ENCODE assay signal across 27 mouse cellular contexts in genomic region chr1:73684166-73684565, GRCm38 (mm10).
DNase-seq lines count a peak whose midpoint lies in the region; ATAC-seq and TF ChIP-seq lines count a peak whose summit lies in the region.
"Had no signal": no experiment of that assay in that cellular context is flagged by ENCODE, and none has a peak within 500 bp of the region (broad histone marks: within the 10 kb centered on the region; RNA-seq: fewer than 3 reads in every experiment).

No protein-coding gene starts in this region.

- no peak overlapping the region for H3K4me3 ChIP-seq in kidney, embryonic 16.5 days (ENCODE audit: low read length)
- no peak overlapping the region for H3K4me3 ChIP-seq in lung, embryonic 16.5 days (ENCODE audit: low read length)
- H3K4me3 ChIP-seq in lung, adult 2 months (replicated peaks; ENCODE audit: extremely low read depth, low read depth, low read length) = no peak overlapping the region
- no peak overlapping the region for H3K4me3 ChIP-seq in stomach, embryonic 15.5 days (replicated peaks)
- H3K4me3 ChIP-seq in heart, embryonic 11.5 days (ENCODE audit: low read depth, low read length) = no peak overlapping the region
- H3K4me3 ChIP-seq: embryonic facial prominence, embryonic 12.5 days; heart, embryonic 15.5 days; limb, embryonic 13.5 days; midbrain, embryonic 10.5 days; myocyte; neural tube, embryonic 12.5 days had no signal

- no peak for DNase-seq in kidney, postnatal 36 days
- DNase-seq in lung, adult 2 months = no peak
- no peak for DNase-seq in urinary bladder, postnatal 14 days (ENCODE audit: low spot score)
- DNase-seq: adrenal gland, postnatal 14 days; cerebellum, adult 11 months; cerebellum, adult 9-11 months; embryo, embryonic 11 days; gastrocnemius, postnatal 14 days; kidney, adult 18-20 months; kidney, postnatal 14 days; lung, postnatal 10 days; thymus, adult 18-20 months; thymus, postnatal 25 days had no signal

- no peak overlapping the region for H3K9ac ChIP-seq in kidney, embryonic 16.5 days (replicated peaks; ENCODE audit: low read length)
- H3K9ac ChIP-seq in lung, embryonic 16.5 days (ENCODE audit: low read length) = no peak overlapping the region
- H3K9ac ChIP-seq in stomach, embryonic 15.5 days = no peak overlapping the region
- H3K9ac ChIP-seq in heart, embryonic 11.5 days (ENCODE audit: low read depth, low read length) = no peak overlapping the region
- H3K9ac ChIP-seq: embryonic facial prominence, embryonic 12.5 days; heart, embryonic 15.5 days; limb, embryonic 13.5 days; liver, embryonic 14.5 days; neural tube, embryonic 12.5 days had no signal

- H3K27me3 ChIP-seq in kidney, embryonic 16.5 days (ENCODE audit: insufficient read depth, low read length) = no peaks in the 10 kb centered on the region
- H3K27me3 ChIP-seq in lung, embryonic 16.5 days (ENCODE audit: control insufficient read depth, insufficient read depth, low read depth, low read length) = no peaks in the 10 kb centered on the region
- no peaks in the 10 kb centered on the region for H3K27me3 ChIP-seq in stomach, embryonic 15.5 days (replicated peaks)
- H3K27me3 ChIP-seq in heart, embryonic 11.5 days (ENCODE audit: control insufficient read depth, insufficient read depth, low read length) = no peaks in the 10 kb centered on the region
- H3K27me3 ChIP-seq: embryonic facial prominence, embryonic 12.5 days; heart, embryonic 15.5 days; limb, embryonic 13.5 days; neural tube, embryonic 12.5 days had no signal

- TF ChIP-seq POLR2A in lung, adult 2 months (IDR thresholded peaks at IDR 0.05; ENCODE audit: borderline replicate concordance, extremely low read depth, low read depth, low read length) = no peak

- H3K36me3 ChIP-seq in kidney, embryonic 16.5 days (ENCODE audit: insufficient read depth, low read length) = no peaks in the 10 kb centered on the region
- H3K36me3 ChIP-seq in lung, embryonic 16.5 days (ENCODE audit: control insufficient read depth, insufficient read depth, low read length) = no peaks in the 10 kb centered on the region
- no peaks in the 10 kb centered on the region for H3K36me3 ChIP-seq in stomach, embryonic 15.5 days
- H3K36me3 ChIP-seq in heart, embryonic 11.5 days (ENCODE audit: control insufficient read depth, insufficient read depth, low read length) = no peaks in the 10 kb centered on the region
- H3K36me3 ChIP-seq: embryonic facial prominence, embryonic 12.5 days; heart, embryonic 15.5 days; limb, embryonic 13.5 days; midbrain, embryonic 10.5 days; neural tube, embryonic 12.5 days had no signal

- H3K27ac ChIP-seq in kidney, embryonic 16.5 days (ENCODE audit: low read length) = peak overlapping the region; percentile 45; the same call in 1 of the 2 replicates
- peak overlapping the region; percentile 45; the same call in 1 of the 2 replicates for H3K27ac ChIP-seq in lung, embryonic 16.5 days (ENCODE audit: low read length)
- peak overlapping the region; percentile 59 for H3K27ac ChIP-seq in stomach, embryonic 15.5 days
- no peak overlapping the region for H3K27ac ChIP-seq in heart, embryonic 11.5 days (ENCODE audit: low read depth, low read length)
- H3K27ac ChIP-seq: embryonic facial prominence, embryonic 12.5 days; heart, embryonic 15.5 days; limb, embryonic 13.5 days; liver, embryonic 14.5 days; midbrain, embryonic 10.5 days; neural tube, embryonic 12.5 days had no signal

- ATAC-seq in kidney, embryonic 16.5 days (ENCODE audit: low FRiP score, low TSS enrichment) = no peak
- no peak for ATAC-seq in lung, embryonic 16.5 days (ENCODE audit: low read depth)
- peak; percentile 54; the same call in 1 of the 2 replicates for ATAC-seq in stomach, embryonic 15.5 days (ENCODE audit: insufficient read depth, low FRiP score, low read depth)
- no peak for ATAC-seq in heart, embryonic 11.5 days (replicated peaks; ENCODE audit: insufficient number of reproducible peaks, low FRiP score, low TSS enrichment)
- ATAC-seq: CD4-positive, CD25-positive, alpha-beta regulatory T cell, adult 4 months; forebrain, embryonic 14.5 days; hindbrain, embryonic 16.5 days had no signal

- H3K9me3 ChIP-seq in kidney, embryonic 16.5 days (ENCODE audit: low read length) = no peaks in the 10 kb centered on the region; the same call in 1 of the 2 replicates
- H3K9me3 ChIP-seq in lung, embryonic 16.5 days (ENCODE audit: control insufficient read depth, low read length) = no peaks in the 10 kb centered on the region
- H3K9me3 ChIP-seq in stomach, embryonic 15.5 days = no peaks in the 10 kb centered on the region
- H3K9me3 ChIP-seq in heart, embryonic 11.5 days (replicated peaks; ENCODE audit: control insufficient read depth, low read length) = no peaks in the 10 kb centered on the region
- H3K9me3 ChIP-seq: embryonic facial prominence, embryonic 12.5 days; heart, embryonic 15.5 days; limb, embryonic 13.5 days; midbrain, embryonic 10.5 days; neural tube, embryonic 12.5 days had no signal

- H3K4me2 ChIP-seq in kidney, embryonic 16.5 days (replicated peaks; ENCODE audit: low read depth, low read length) = no peak overlapping the region
- no peak overlapping the region for H3K4me2 ChIP-seq in lung, embryonic 16.5 days (ENCODE audit: low read depth, low read length)
- no peak overlapping the region; the same call in 1 of the 2 replicates for H3K4me2 ChIP-seq in stomach, embryonic 15.5 days
- no peak overlapping the region for H3K4me2 ChIP-seq in heart, embryonic 11.5 days
- H3K4me2 ChIP-seq: embryonic facial prominence, embryonic 12.5 days; heart, embryonic 15.5 days; limb, embryonic 13.5 days; neural tube, embryonic 12.5 days had no signal

- 94% methylated on average over 5 of the region's 5 CpGs for WGBS in kidney, embryonic 16.5 days
- WGBS in lung, embryonic 16.5 days = 60% methylated on average over 5 of the region's 5 CpGs
- WGBS in lung, adult 2 months = 64% methylated on average over 5 of the region's 5 CpGs
- 68% methylated on average over 5 of the region's 5 CpGs for WGBS in stomach, embryonic 15.5 days
- 86% methylated on average over 5 of the region's 5 CpGs for WGBS in heart, embryonic 11.5 days (ENCODE audit: insufficient replicate concordance)

- H3K4me1 ChIP-seq in kidney, embryonic 16.5 days (ENCODE audit: insufficient read depth, low read length) = peaks cover 14% of the 10 kb centered on the region
- peaks cover 7% of the 10 kb centered on the region; the same call in 1 of the 2 replicates for H3K4me1 ChIP-seq in lung, embryonic 16.5 days (replicated peaks; ENCODE audit: control insufficient read depth, insufficient read depth, low read length)
- H3K4me1 ChIP-seq in lung, adult 2 months (ENCODE audit: control insufficient read depth, insufficient read depth, low read length) = no peaks in the 10 kb centered on the region
- peaks cover 2% of the 10 kb centered on the region; the same call in 1 of the 2 replicates for H3K4me1 ChIP-seq in stomach, embryonic 15.5 days
- no peaks in the 10 kb centered on the region for H3K4me1 ChIP-seq in heart, embryonic 11.5 days (ENCODE audit: control insufficient read depth, insufficient read depth, low read length)
- H3K4me1 ChIP-seq: heart, embryonic 15.5 days; midbrain, embryonic 10.5 days; neural tube, embryonic 12.5 days had no signal

- no peak for TF ChIP-seq CTCF in lung, adult 2 months (IDR thresholded peaks at IDR 0.05; ENCODE audit: insufficient read depth, low read length)
